Mouse (Mus musculus) heart, adult 11 months (tissue): ENCODE data around the gene Mllt3.
A peak's percentile ranks its signal among the peaks of the same experiment; 100 is the strongest.

Source experiments
- DNase-seq: peaks from one replicate; pipeline ENCODE4 v3.0.0; 2022

The Mllt3 gene

DNA sequence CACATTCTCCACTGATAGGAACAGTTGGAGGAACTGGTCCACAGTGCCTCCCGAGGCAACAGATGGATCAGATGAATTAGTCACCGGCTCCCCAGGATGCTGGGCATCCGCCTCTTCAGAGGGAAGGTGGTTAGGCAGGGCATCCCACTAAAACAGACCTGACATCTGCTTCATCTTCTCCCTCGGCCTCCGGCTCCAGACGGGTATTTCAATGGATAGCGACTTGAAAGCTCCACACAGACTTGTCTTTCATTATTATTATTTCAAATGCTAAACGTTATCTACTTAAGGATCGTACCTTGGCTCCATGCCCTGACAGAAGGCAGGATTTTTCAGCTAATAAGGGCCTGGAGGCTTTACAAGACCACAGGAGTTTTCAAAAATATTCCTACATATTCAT is 214.0 kb downstream of the Mllt3 start:
- no peak for DNase-seq

DNA sequence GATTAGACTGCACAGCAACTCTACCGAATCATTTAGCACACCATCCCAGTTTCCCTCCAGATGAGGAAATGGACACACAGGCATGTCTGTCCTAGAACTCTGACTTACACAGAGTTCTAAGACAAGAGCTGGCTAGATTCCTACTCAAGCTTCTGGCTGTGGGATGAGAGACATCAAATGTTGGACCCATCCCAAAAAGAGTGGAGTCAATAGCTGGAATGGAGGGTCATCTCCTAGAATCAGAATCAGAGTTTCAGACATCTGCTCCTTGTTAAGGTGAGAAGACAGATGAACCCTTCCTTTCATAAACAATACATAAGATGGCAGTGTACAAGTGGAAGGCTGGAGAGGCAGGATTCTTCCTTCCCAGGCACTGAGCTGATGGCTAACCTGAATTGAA is 214.9 kb downstream of the Mllt3 start:
- DNase-seq = no peak

GRCm38 (mm10) chr4:87815465-87816108 is 217.6 kb downstream of the Mllt3 start:
- no peak for DNase-seq

- no peak for DNase-seq
These were observed 221.3 kb downstream of the Mllt3 start for GRCm38 (mm10) chr4:87811899-87812298.

DNA sequence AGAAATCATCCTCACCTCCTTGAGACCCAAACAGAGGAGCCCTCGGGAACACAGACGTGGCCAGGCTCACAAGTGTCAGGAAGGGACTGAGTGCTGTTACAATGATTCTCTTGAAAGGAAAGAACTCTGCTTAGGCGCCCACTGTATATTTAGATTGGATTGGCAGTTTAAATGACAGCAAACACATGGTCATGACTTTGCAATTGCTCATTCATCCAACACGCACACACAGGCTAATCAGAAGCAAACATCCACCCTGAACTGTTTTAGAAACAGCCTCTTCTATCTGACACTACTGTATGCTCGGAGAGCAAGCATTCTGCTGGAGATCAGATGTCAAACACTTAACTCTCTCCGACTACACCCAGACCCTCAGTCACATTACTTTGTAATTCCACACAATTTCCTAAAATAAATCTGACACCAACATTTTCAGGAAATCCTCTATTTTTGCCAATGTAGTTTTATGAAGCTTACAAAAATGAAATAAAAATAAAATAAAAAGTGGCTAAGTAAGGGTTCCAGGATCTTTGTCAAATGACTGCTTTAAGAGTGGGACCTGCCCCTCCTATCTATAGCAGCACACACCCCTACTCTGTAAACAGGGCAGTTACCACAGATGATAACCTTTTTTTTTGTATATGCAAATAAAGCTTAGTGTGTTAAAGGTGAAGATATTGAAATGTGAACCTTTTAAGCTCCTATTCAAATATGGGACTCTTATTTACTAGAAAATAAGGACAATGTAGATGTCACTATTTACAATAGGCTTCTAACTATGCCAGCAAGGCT is 226.8 kb downstream of the Mllt3 start:
- DNase-seq = no peak

- no peak for DNase-seq
These were observed 228.6 kb downstream of the Mllt3 start for GRCm38 (mm10) chr4:87804576-87804975.

- no peak for DNase-seq
These were observed 229.9 kb downstream of the Mllt3 start for GRCm38 (mm10) chr4:87803313-87803712.

- DNase-seq = no peak
These were observed 231.0 kb downstream of the Mllt3 start for GRCm38 (mm10) chr4:87802140-87802539.

DNA sequence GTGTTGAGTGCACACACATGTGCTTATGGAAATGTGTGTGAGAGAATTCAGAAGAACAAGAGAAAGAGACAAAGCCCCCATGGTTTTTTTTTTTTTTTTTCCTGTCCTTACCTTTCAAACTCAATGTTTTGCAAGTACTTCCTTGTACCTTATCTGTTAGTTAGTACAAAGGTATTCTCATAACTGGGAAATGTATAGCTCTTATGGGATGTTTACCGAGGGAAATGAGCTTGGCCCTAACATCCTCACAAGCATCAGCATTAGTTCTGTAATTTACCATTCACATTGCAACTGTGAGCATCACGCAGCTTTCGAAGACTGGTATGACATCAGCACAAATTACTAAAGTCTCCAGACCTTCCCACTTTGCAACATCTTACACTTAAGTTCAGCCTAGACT is 231.8 kb downstream of the Mllt3 start:
- no peak for DNase-seq

DNA sequence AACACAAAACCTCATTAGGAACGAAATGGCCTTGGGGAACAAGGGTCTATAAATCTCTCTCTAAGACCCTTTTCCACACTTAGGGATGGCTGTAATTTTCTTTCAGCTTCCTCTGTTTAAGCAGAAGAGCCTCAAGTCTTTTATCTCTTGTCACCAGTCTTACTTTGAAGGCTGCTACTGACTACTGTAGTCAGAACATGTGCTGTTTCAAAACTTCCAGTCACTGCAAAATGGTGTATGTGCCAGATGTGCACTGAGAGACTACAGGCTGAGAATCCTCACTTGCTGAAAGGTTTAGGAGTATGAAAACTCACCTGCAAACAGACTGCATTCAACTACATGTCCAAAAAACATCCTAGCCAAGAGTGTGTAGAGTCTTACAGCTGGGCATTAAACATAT is 232.9 kb downstream of the Mllt3 start:
- peak; percentile 29 for DNase-seq

- DNase-seq = no peak
These were observed 233.7 kb downstream of the Mllt3 start for GRCm38 (mm10) chr4:87799418-87799817.

DNA sequence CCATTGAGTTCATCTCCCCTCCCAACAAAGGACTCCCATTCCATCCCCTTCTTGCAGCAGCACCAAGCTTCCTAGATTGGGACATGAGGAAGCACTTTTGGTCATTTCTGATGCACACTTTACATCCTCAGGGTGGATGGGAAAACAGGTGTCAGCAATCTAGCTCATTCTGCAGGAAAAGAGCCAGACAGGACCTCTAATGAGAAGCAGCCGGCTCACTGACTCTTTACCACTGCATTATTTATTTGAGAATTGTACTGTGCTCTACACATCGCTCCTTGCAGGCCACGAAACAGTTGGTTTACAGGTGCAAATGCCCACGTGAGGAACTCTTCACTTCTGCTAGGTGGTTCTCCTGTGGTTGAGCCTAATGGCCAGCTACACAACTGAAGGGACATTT is 237.9 kb downstream of the Mllt3 start:
- peak; percentile 66 for DNase-seq

- peak; percentile 42 for DNase-seq
These were observed 238.9 kb downstream of the Mllt3 start for GRCm38 (mm10) chr4:87794216-87794615.

DNA sequence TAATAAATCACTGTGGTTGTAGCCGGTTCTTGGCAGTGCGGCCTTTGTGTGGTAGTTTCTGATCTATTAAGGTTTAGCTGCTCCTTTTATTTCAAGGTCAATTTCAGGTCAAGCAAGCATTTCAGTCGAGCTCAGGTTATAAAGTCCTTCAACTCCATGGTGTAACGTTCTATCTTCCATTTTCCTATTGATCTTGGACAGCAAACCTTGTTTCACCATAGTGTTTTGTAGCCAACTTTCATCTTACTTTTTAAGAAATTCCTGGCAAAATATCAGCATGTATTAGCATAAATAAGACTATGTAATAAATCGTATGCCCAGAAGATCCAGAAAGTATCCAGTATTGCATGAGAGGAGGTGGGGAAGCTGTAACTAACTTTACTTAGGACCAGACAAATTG is 240.7 kb downstream of the Mllt3 start:
- peak; percentile 4 for DNase-seq

GRCm38 (mm10) chr4:87789446-87789845 is 243.7 kb downstream of the Mllt3 start:
- peak; percentile 61 for DNase-seq

DNA sequence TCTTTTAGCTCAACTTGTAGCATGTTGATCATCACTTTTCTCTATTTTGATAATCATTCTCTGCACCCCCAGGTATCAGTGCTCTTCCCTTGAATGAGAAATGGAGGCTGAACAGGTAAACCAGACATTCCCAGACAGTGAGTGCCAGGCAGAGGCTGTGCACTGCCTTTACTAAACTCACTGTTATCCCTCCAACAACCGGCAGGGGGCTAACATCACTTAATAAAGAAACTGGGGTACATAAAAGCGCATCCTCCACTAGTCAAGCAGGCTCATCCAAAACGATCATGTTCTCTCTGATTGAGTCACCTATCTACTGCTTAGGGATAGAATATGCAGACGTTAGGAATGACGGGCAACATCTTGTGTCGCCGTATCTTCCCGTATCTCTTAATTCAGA is 244.5 kb downstream of the Mllt3 start:
- DNase-seq = peak; percentile 89

- no peak for DNase-seq
These were observed 247.8 kb downstream of the Mllt3 start for GRCm38 (mm10) chr4:87785132-87786074.

GRCm38 (mm10) chr4:87783809-87784208 is 249.4 kb downstream of the Mllt3 start:
- DNase-seq = no peak

GRCm38 (mm10) chr4:87781971-87782370 is 251.2 kb downstream of the Mllt3 start:
- peak; percentile 34 for DNase-seq

- DNase-seq = peak; percentile 49
These were observed 257.4 kb downstream of the Mllt3 start for GRCm38 (mm10) chr4:87775721-87776120.

GRCm38 (mm10) chr4:87774515-87774914 is 258.6 kb downstream of the Mllt3 start:
- DNase-seq = peak; percentile 19

GRCm38 (mm10) chr4:87767711-87768561 is 265.2 kb downstream of the Mllt3 start:
- peak; percentile 55 for DNase-seq
